Mouse (Mus musculus) spleen, adult 2 months (tissue): ENCODE measurements at regions not wholly inside any gene's neighbourhood (a gene's known extent, or its start where the extent isn't known, plus 50 kb on each side); places are given as distances from the start of the nearest gene placed in this dataset.

Experiments used
- CTCF ChIP-seq: fragments of 200-500 bp; IDR thresholded peaks from 2 replicates; pipeline ENCODE4 v1.5.1; 2011; ENCODE audit warnings: mild to moderate bottlenecking, inconsistent platforms; ENCODE audit not compliant: insufficient read depth, insufficient read length, insufficient replicate concordance; ENCODE audit errors: extremely low read depth
- POLR2A ChIP-seq: fragments of 200-500 bp; IDR thresholded peaks from 2 replicates; pipeline ENCODE4 v1.6.1; 2011; ENCODE audit warnings: low read depth, low read length, inconsistent platforms

GRCm38 (mm10) chr9:115383935-115384334 lies 73.7 kb upstream of the Stt3b start:
- TF ChIP-seq CTCF (no peak), POLR2A (no peak)
